Mouse (Mus musculus): ENCODE results near the gene Tmem270. TPM values are rescaled to one million over a fixed set of nuclear protein-coding genes. Genes with fewer than 3 reads are reported as not detected.

Tmem270 gene
- polyA plus RNA-seq, 1 experiment from 2014 or later, result not detected

DNA sequence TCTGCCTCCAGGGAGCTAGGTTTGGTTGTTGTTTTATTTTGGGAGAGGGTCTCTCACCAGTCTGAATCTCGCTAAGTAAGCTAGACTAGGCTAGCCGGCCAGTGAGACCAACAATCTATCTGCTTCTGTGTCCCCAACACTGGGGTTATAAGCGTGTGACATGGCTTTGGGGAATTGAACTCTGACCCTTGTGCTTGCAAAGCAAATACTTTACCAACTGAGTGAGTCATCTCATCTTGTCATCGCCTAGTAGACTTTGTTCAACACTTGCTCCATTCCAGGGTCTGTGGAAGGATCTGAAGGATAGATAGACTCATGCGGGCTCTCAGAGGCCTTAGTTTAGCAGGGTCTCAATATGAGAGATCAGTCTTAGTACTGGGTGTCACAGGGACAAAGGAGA is 47.3 kb downstream of the Tmem270 start:
- DNase-seq (ENCODE audit: low spot score) (no peak), ATAC-seq (replicated peaks; ENCODE audit: insufficient number of reproducible peaks, low FRiP score, low TSS enrichment, low read depth) (no peak)
- Histone ChIP-seq H3K36me3 (replicated peaks; ENCODE audit: control insufficient read depth, insufficient read depth, low read depth, low read length) (no peaks in the 10 kb centered on the region), H3K9me3 (replicated peaks; ENCODE audit: control insufficient read depth, low read length) (no peaks in the 10 kb centered on the region), H3K4me1 (ENCODE audit: control insufficient read depth, insufficient read depth, low read length) (no peaks in the 10 kb centered on the region), H3K9ac (replicated peaks; ENCODE audit: low read length) (no peak overlapping the region), H3K4me2 (ENCODE audit: low read depth, low read length) (no peak overlapping the region), H3K4me3 (ENCODE audit: low read depth, low read length) (no peak overlapping the region), H3K27ac (replicated peaks; ENCODE audit: low read depth, low read length) (no peak overlapping the region), H3K27me3 (ENCODE audit: control insufficient read depth, insufficient read depth, low read length) (no peaks in the 10 kb centered on the region)
- 77% methylated on average over 5 of the region's 5 CpGs for WGBS

DNA sequence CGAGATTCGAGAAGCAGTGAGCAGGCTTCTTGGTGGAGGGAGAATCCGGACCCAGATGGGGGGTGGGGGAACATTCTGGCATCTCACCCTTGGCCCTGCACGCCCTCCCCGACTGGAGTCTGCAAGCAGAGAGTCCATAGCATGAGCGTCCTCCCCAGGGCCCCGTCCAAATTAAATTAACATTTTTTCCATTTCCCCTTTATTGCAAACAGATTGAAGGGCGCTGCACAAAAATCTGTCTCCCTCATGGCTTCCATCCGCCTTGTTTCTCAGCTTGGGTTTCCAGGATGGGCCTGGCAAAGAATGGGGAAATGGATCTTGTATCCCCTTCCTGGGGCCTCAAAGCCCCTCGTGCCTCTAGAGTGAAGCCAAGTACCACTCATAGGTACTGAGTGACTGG is 48.2 kb downstream of the Tmem270 start:
- H3K27ac ChIP-seq (replicated peaks; ENCODE audit: low read depth, low read length), result no peak overlapping the region
- no peak overlapping the region for H3K4me2 ChIP-seq (ENCODE audit: low read depth, low read length)
- H3K4me1 ChIP-seq (ENCODE audit: control insufficient read depth, insufficient read depth, low read length), result no peaks in the 10 kb centered on the region
- DNase-seq (ENCODE audit: low spot score) (peak; percentile 69), ATAC-seq (replicated peaks; ENCODE audit: insufficient number of reproducible peaks, low FRiP score, low TSS enrichment, low read depth) (0 out of 2 replicates have a peak, but pooled peaks have one; percentile 37)
- no peak overlapping the region for H3K4me3 ChIP-seq (ENCODE audit: low read depth, low read length)
- H3K9ac ChIP-seq (replicated peaks; ENCODE audit: low read length), result no peak overlapping the region
- H3K36me3 ChIP-seq (replicated peaks; ENCODE audit: control insufficient read depth, insufficient read depth, low read depth, low read length), result no peaks in the 10 kb centered on the region
- no peaks in the 10 kb centered on the region for H3K9me3 ChIP-seq (replicated peaks; ENCODE audit: control insufficient read depth, low read length)
- 49% methylated on average over 10 of the region's 10 CpGs for WGBS
- no peaks in the 10 kb centered on the region for H3K27me3 ChIP-seq (ENCODE audit: control insufficient read depth, insufficient read depth, low read length)

DNA sequence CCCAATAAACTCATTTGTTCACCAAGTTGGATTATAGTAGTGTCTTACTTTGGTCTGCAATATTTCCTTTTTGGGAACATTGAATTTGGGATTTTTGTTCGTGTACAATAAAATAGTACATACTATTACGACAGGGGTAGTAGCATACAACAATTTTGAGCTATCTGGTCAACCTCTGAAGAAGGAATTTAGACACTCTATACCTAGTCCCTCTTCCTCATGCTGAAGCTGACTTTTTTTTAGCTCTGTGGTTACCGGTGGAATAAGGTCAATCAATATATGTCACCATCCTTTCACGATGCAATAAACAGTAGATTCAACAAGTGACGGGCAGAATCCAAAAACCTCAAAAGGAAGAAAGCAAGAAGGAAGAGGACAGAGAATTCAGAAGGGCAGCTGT is 53.7 kb downstream of the Tmem270 start:
- Histone ChIP-seq H3K4me3 (ENCODE audit: low read depth, low read length) (no peak overlapping the region), H3K9ac (replicated peaks; ENCODE audit: low read length) (no peak overlapping the region), H3K4me1 (ENCODE audit: control insufficient read depth, insufficient read depth, low read length) (no peaks in the 10 kb centered on the region), H3K27me3 (ENCODE audit: control insufficient read depth, insufficient read depth, low read length) (no peaks in the 10 kb centered on the region), H3K9me3 (replicated peaks; ENCODE audit: control insufficient read depth, low read length) (no peaks in the 10 kb centered on the region), H3K4me2 (ENCODE audit: low read depth, low read length) (no peak overlapping the region), H3K36me3 (replicated peaks; ENCODE audit: control insufficient read depth, insufficient read depth, low read depth, low read length) (no peaks in the 10 kb centered on the region), H3K27ac (replicated peaks; ENCODE audit: low read depth, low read length) (no peak overlapping the region)
- 93% methylated on average over 5 of the region's 5 CpGs for WGBS
- DNase-seq (ENCODE audit: low spot score) (no peak), ATAC-seq (replicated peaks; ENCODE audit: insufficient number of reproducible peaks, low FRiP score, low TSS enrichment, low read depth) (no peak)

Other genes with a start within 250 kb of the Tmem270 start
- gene Limk1, start 218.1 kb downstream of the Tmem270 start, polyA plus RNA-seq (2014; fragmentation: Nextera tagmentation; extraction: Ambion mirVana), result 4.6 and 6.5 TPM in 2 replicates
- gene Eln, start 159.4 kb downstream of the Tmem270 start, polyA plus RNA-seq (2014; fragmentation: Nextera tagmentation; extraction: Ambion mirVana), result 4.4 and 4.6 TPM in 2 replicates
- gene Cldn13, start 8.8 kb upstream of the Tmem270 start, polyA plus RNA-seq (2014; fragmentation: Nextera tagmentation; extraction: Ambion mirVana), result 3.5 and 3.6 TPM in 2 replicates
- gene Mettl27, start 25.6 kb upstream of the Tmem270 start, polyA plus RNA-seq (2014; fragmentation: Nextera tagmentation; extraction: Ambion mirVana), result 9.7 and 15.2 TPM in 2 replicates
- 16.9 and 20.5 TPM in 2 replicates for gene Cldn4, start 40.2 kb upstream of the Tmem270 start, polyA plus RNA-seq (2014; fragmentation: Nextera tagmentation; extraction: Ambion mirVana)
- 7.6 and 11.3 TPM in 2 replicates for gene Cldn3, start 79.5 kb upstream of the Tmem270 start, polyA plus RNA-seq (2014; fragmentation: Nextera tagmentation; extraction: Ambion mirVana)
- gene Abhd11, start 102.4 kb upstream of the Tmem270 start, polyA plus RNA-seq (2014; fragmentation: Nextera tagmentation; extraction: Ambion mirVana), result 41.7 and 42.7 TPM in 2 replicates
- gene Stx1a, start 116.7 kb upstream of the Tmem270 start, polyA plus RNA-seq (2014; fragmentation: Nextera tagmentation; extraction: Ambion mirVana), result 12.1 and 14.2 TPM in 2 replicates
- 29.3 and 30.8 TPM in 2 replicates for gene Dnajc30, start 157.5 kb upstream of the Tmem270 start, polyA plus RNA-seq (2014; fragmentation: Nextera tagmentation; extraction: Ambion mirVana)
- 136 and 146 TPM in 2 replicates for gene Bud23, start 158.2 kb upstream of the Tmem270 start, polyA plus RNA-seq (2014; fragmentation: Nextera tagmentation; extraction: Ambion mirVana)
- gene Vps37d, start 171.5 kb upstream of the Tmem270 start, polyA plus RNA-seq (2014; fragmentation: Nextera tagmentation; extraction: Ambion mirVana), result 7.1 and 9.1 TPM in 2 replicates
- gene Mlxipl, start 183.2 kb upstream of the Tmem270 start, polyA plus RNA-seq (2014; fragmentation: Nextera tagmentation; extraction: Ambion mirVana), result 1.9 and 3.7 TPM in 2 replicates
- gene Tbl2, start 242.9 kb upstream of the Tmem270 start, polyA plus RNA-seq (2014; fragmentation: Nextera tagmentation; extraction: Ambion mirVana), result 20.0 and 20.8 TPM in 2 replicates